7 mouse cellular contexts compared by ENCODE assay signal in genomic region chr10:57571211-57571730, GRCm38 (mm10). TPM values are rescaled to one million over a fixed set of nuclear protein-coding genes. Genes with fewer than 3 reads are reported as not detected.
DNase-seq lines count a peak whose midpoint lies in the region; ATAC-seq and TF ChIP-seq lines count a peak whose summit lies in the region.

No protein-coding gene starts in this region.

- no peaks in the 10 kb centered on the region for H3K4me1 ChIP-seq in bone marrow, adult 2 months (ENCODE audit: control insufficient read depth, insufficient read depth, low read length)

- no peak overlapping the region for H3K27ac ChIP-seq in bone marrow, adult 2 months (ENCODE audit: control insufficient read depth, insufficient read depth, low read depth, low read length, poor library complexity)

- no peak for TF ChIP-seq POLR2A in bone marrow, adult 2 months (IDR thresholded peaks at IDR 0.05; ENCODE audit: borderline replicate concordance, control insufficient read depth, low read depth, low read length)

- DNase-seq in urinary bladder, postnatal 36 days (ENCODE audit: low spot score in 2 of 2) = peak; percentile 29 to 49
- no peak for DNase-seq in urinary bladder, adult 2 months (ENCODE audit: low spot score)
- DNase-seq in kidney, postnatal 36 days = peak; percentile 68 to 83
- peak; percentile 70 for DNase-seq in lung, postnatal 10 days
- peak; percentile 1 for DNase-seq in skeletal muscle tissue, adult 2 months (ENCODE audit: low read depth, low spot score)

- ATAC-seq in erythroblast, adult 5-6 weeks (replicated peaks; ENCODE audit: low FRiP score, poor library complexity, severe bottlenecking) = peak; percentile 83

- no peak overlapping the region for H3K4me3 ChIP-seq in bone marrow, adult 2 months (replicated peaks; ENCODE audit: control insufficient read depth, low read depth, low read length)

- 33% methylated on average over 8 of the region's 8 CpGs for WGBS in bone marrow, adult 2 months

- peak; percentile 67 for TF ChIP-seq CTCF in bone marrow, adult 2 months (IDR thresholded peaks at IDR 0.05; ENCODE audit: control insufficient read depth, insufficient read depth, low read length)

RNA-seq across cellular contexts. Expression of gene Serinc1, which starts 38.9 kb away (rescaled TPM):
- 154 and 172 TPM in 2 replicates for polyA plus RNA-seq in urinary bladder, adult 2 months (2012; rRNA removed)
- 18.6 and 30.6 TPM in 2 replicates for polyA plus RNA-seq in bone marrow, adult 2 months (2011; ENCODE audit: insufficient read depth, insufficient read length, low replicate concordance, missing spikeins)
- 419 and 426 TPM in 2 replicates for total RNA-seq in erythroblast, adult 5-6 weeks (2015; ENCODE audit: low replicate concordance)
- total RNA-seq in erythroblast, adult 5-6 weeks (2017; ENCODE audit: low replicate concordance) = 600 and 676 TPM in 2 replicates
